Mouse (Mus musculus) myocyte (in vitro differentiated cells): ENCODE measurements around the gene Tnr. TPM values are rescaled to one million over a fixed set of nuclear protein-coding genes. Genes with fewer than 3 reads are reported as not detected.

Experiments
- H3K27me3 ChIP-seq: one replicate; pipeline ENCODE4 v1.6.1; 2011; ENCODE audit not compliant: control insufficient read depth, insufficient read depth, insufficient read length
- H3K36me3 ChIP-seq: one replicate; pipeline ENCODE4 v1.6.1; 2011; ENCODE audit not compliant: control insufficient read depth, insufficient read depth
- H3K4me2 ChIP-seq: one replicate; pipeline ENCODE4 v1.6.1; 2011; ENCODE audit warnings: low read depth, control low read depth
- H3K4me3 ChIP-seq: one replicate; pipeline ENCODE4 v1.5.1; 2011; ENCODE audit warnings: mild to moderate bottlenecking, control low read depth, moderate library complexity
- H3K79me2 ChIP-seq: one replicate; pipeline ENCODE4 v1.6.1; 2011; ENCODE audit not compliant: control insufficient read depth, insufficient read depth
- H3ac ChIP-seq: one replicate; pipeline ENCODE4 v1.6.1; 2011; ENCODE audit not compliant: control insufficient read depth, insufficient read length
- CEBPB ChIP-seq: IDR thresholded peaks from 2 replicates; pipeline ENCODE4 v1.6.1; 2011; ENCODE audit warnings: mild to moderate bottlenecking, moderate library complexity; ENCODE audit not compliant: poor library complexity, insufficient read depth, severe bottlenecking
- E2F4 ChIP-seq: IDR thresholded peaks from one replicate; pipeline ENCODE4 v1.6.1; 2011; ENCODE audit warnings: mild to moderate bottlenecking, control low read depth, moderate library complexity; ENCODE audit not compliant: insufficient read depth
- MAX ChIP-seq: IDR thresholded peaks from one replicate; pipeline ENCODE4 v1.6.1; 2011; ENCODE audit warnings: low read depth, mild to moderate bottlenecking, control low read depth
- MYOD1 ChIP-seq, 3 experiments: IDR thresholded peaks; one replicate each; pipeline ENCODE4 v1.6.1; 2011; ENCODE audit warnings: control low read depth in 2 of 3, low read depth in 2 of 3, mild to moderate bottlenecking in 2 of 3, moderate library complexity in 1 of 3; ENCODE audit not compliant: insufficient read length in 2 of 3, control insufficient read depth in 1 of 3
- MYOG ChIP-seq, 3 experiments: IDR thresholded peaks; one replicate each; pipeline ENCODE4 v1.6.1; 2011; ENCODE audit warnings: control low read depth in 2 of 3, low read depth in 2 of 3, mild to moderate bottlenecking in 2 of 3; ENCODE audit not compliant: insufficient read length in 2 of 3, control insufficient read depth in 1 of 3, insufficient read depth in 1 of 3
- POLR2A ChIP-seq: IDR thresholded peaks from one replicate; pipeline ENCODE4 v1.6.1; 2011; ENCODE audit warnings: low read depth, mild to moderate bottlenecking, control low read depth, moderate library complexity; ENCODE audit not compliant: insufficient read length
- POLR2AphosphoS2 ChIP-seq: IDR thresholded peaks from one replicate; pipeline ENCODE4 v1.6.1; 2011; ENCODE audit warnings: low read depth, control low read depth; ENCODE audit not compliant: insufficient read length
- REST ChIP-seq: IDR thresholded peaks from one replicate; pipeline ENCODE4 v1.6.1; 2011; ENCODE audit warnings: mild to moderate bottlenecking, control low read depth, moderate library complexity; ENCODE audit not compliant: insufficient read depth, insufficient read length
- SRF ChIP-seq: IDR thresholded peaks from one replicate; pipeline ENCODE4 v1.6.1; 2011; ENCODE audit warnings: low read depth; ENCODE audit not compliant: control insufficient read depth, insufficient read length
- TCF12 ChIP-seq: IDR thresholded peaks from one replicate; pipeline ENCODE4 v1.6.1; 2011; ENCODE audit warnings: mild to moderate bottlenecking, control low read depth; ENCODE audit not compliant: poor library complexity, insufficient read depth, severe bottlenecking
- TCF3 ChIP-seq: IDR thresholded peaks from one replicate; pipeline ENCODE4 v1.6.1; 2011; ENCODE audit warnings: low read depth, control low read depth; ENCODE audit not compliant: insufficient read length
- USF1 ChIP-seq: IDR thresholded peaks from one replicate; pipeline ENCODE4 v1.6.1; 2011; ENCODE audit warnings: low read depth, mild to moderate bottlenecking, control low read depth, moderate library complexity
- polyA plus RNA-seq: library from polyadenylated mRNA; unstranded; fragments of >200 nt; fragmentation: generic; extraction: Trizol; gene quantifications from one replicate; pipeline ENCODE4 v1.2.1, GENCODE M21; 2012; ENCODE audit warnings: missing spikeins

Gene Tnr
- polyA plus RNA-seq, 1 experiment = 0.02 TPM

DNA sequence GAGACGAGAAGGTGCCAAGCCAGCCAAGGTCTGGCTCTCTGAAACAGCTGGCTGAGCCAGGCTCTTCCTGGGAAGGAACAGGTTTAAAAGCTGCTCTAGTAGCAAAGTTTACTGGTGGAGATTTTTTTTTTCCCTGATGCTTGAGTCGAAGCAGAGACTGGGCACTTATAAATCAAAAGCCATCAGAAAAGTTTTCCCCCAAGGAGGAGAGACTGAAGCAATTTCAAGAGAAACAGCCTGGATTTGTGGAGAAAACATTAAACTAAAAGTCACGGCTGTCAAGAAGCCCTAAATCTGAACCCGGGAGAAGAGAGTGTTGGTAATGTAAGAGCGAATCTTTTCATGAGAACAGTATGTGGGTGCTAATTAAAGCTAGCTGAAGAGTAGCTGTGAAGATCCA is 319.3 kb downstream of the Tnr start:
- Histone ChIP-seq H3K27me3 (no peaks in the 10 kb centered on the region), H3K4me3 (no peak overlapping the region), H3K4me2 (no peak overlapping the region), H3K36me3 (no peaks in the 10 kb centered on the region), H3ac (no peak overlapping the region), H3K79me2 (no peaks in the 10 kb centered on the region)
- TF ChIP-seq MYOG (IDR thresholded peaks at IDR 0.05; ENCODE audit: control insufficient read depth in 1 of 3, insufficient read depth in 1 of 3, insufficient read length in 2 of 3, low read depth in 2 of 3) = no peak

DNA sequence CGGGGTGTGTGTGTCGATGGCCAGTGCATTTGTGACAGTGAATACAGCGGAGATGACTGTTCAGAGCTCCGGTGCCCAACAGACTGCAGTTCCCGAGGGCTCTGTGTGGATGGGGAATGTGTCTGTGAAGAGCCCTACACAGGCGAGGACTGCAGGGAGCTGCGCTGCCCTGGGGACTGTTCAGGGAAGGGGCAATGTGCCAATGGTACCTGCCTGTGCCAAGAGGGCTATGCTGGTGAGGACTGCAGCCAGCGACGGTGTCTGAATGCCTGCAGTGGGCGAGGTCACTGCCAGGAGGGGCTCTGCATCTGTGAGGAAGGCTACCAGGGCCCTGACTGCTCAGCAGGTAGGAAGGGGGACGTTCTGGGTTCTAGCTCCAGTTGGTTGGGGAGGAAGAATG is 328.5 kb downstream of the Tnr start:
- H3K4me3 ChIP-seq = no peak overlapping the region
- no peaks in the 10 kb centered on the region for H3K27me3 ChIP-seq
- TF ChIP-seq TCF12 = no peak
- TF ChIP-seq CEBPB = no peak
- TF ChIP-seq POLR2A = no peak
- TF ChIP-seq POLR2AphosphoS2 = no peak
- TF ChIP-seq TCF3 = no peak
- no peak for TF ChIP-seq REST
- no peak overlapping the region for H3ac ChIP-seq
- H3K79me2 ChIP-seq = no peaks in the 10 kb centered on the region
- H3K36me3 ChIP-seq = no peaks in the 10 kb centered on the region
- no peak overlapping the region for H3K4me2 ChIP-seq

DNA sequence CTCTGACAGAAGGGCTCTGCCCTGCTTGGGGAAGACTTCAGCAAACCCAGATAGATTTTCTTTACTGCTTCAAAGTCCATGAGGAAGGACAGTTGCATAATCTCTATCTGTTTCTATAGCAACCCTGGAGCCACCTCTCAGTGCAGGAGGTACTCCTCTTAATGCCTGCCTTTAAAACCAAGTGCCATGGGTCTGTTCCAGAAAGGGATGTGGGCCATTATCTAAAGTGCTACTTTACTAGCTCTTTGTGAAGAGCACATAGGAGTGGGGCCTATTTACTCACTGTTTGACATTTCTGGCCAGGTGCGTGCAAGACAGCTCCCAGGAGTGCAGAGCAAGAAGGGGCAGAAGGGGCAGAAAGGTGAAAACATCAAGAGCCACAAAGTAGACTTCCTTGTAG is 330.7 kb downstream of the Tnr start:
- TF ChIP-seq TCF12 = no peak
- no peak for TF ChIP-seq REST
- TF ChIP-seq MYOD1 (IDR thresholded peaks at IDR 0.05; ENCODE audit: control insufficient read depth in 1 of 3, insufficient read length in 2 of 3, low read depth in 2 of 3) = no peak
- TF ChIP-seq POLR2AphosphoS2 = no peak
- TF ChIP-seq TCF3 = no peak
- TF ChIP-seq SRF = no peak
- TF ChIP-seq POLR2A = no peak
- no peak for TF ChIP-seq USF1
- TF ChIP-seq MYOG (IDR thresholded peaks at IDR 0.05; ENCODE audit: control insufficient read depth in 1 of 3, insufficient read depth in 1 of 3, insufficient read length in 2 of 3, low read depth in 2 of 3) = no peak
- TF ChIP-seq MAX = no peak
- TF ChIP-seq CEBPB = no peak
- no peak for TF ChIP-seq E2F4
- Histone ChIP-seq H3K36me3 (no peaks in the 10 kb centered on the region), H3K4me2 (no peak overlapping the region), H3ac (no peak overlapping the region), H3K27me3 (no peaks in the 10 kb centered on the region), H3K4me3 (no peak overlapping the region), H3K79me2 (no peaks in the 10 kb centered on the region)

DNA sequence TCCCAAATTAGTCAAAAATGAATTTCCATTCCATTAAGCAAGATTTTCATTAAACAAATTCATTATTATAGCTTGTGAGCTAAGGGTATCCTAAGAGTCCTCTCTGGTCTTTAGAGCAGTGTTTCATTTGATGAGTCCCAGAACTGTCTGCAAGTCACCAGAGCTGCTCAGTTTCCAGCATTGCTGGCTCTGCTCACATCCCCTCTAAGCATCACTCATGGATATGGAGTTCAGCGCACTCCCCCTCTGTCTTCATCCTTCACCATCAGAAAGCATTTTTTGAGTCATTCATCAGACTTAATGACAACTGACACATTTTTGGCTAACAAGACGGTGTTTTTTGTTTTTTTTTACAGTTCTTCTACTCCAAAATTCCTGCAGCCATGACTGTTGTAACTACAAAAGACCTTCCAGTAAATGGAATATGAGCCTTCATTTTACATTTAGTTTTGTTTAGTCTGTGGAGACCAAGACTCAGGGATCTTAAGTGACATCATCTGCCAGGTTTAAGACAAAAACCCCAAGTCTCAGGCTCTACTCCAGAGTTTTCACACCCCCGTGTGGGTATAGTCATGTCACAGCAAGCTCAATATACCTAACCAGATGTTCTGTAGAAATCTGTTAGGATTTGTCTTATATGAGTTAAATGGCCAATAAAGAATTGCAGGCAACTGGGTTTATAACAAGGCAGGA is 338.4 kb downstream of the Tnr start:
- H3K27me3 ChIP-seq = no peaks in the 10 kb centered on the region
- no peak overlapping the region for H3K4me2 ChIP-seq
- TF ChIP-seq USF1 (no peak), MYOG (IDR thresholded peaks at IDR 0.05; ENCODE audit: control insufficient read depth in 1 of 3, insufficient read depth in 1 of 3, insufficient read length in 2 of 3, low read depth in 2 of 3) (no peak), REST (no peak), CEBPB (no peak), POLR2A (no peak), TCF3 (no peak), MAX (no peak), MYOD1 (IDR thresholded peaks at IDR 0.05; ENCODE audit: control insufficient read depth in 1 of 3, insufficient read length in 2 of 3, low read depth in 2 of 3) (no peak), POLR2AphosphoS2 (no peak), SRF (no peak), TCF12 (no peak), E2F4 (no peak)
- H3K79me2 ChIP-seq = no peaks in the 10 kb centered on the region
- no peaks in the 10 kb centered on the region for H3K36me3 ChIP-seq
- no peak overlapping the region for H3K4me3 ChIP-seq
- H3ac ChIP-seq = no peak overlapping the region

DNA sequence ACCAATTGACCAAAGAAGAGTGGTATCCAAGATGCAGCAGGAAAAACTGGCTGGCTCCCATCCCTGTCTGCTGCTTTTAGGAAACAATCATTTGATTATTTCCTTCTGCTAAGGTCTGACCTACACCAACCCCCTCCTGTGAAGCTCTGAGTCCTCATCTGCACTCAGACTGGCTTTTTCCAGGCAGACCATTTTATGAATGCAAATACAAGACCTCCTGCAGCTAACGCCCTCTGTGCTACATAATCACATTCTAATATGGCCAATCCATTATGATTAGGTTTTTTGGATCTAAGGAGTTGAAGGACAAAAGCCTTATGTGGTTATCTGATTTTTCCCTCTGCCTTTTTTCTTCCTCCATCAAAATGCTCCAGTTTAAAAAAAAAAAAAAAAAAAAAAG is 342.1 kb downstream of the Tnr start:
- Histone ChIP-seq H3ac (no peak overlapping the region), H3K4me2 (no peak overlapping the region), H3K36me3 (no peaks in the 10 kb centered on the region), H3K27me3 (no peaks in the 10 kb centered on the region), H3K4me3 (no peak overlapping the region), H3K79me2 (no peaks in the 10 kb centered on the region)
- TF ChIP-seq MYOG (IDR thresholded peaks at IDR 0.05; ENCODE audit: control insufficient read depth in 1 of 3, insufficient read depth in 1 of 3, insufficient read length in 2 of 3, low read depth in 2 of 3) (no peak), E2F4 (no peak), CEBPB (no peak), TCF12 (no peak), POLR2A (no peak), TCF3 (no peak), MAX (no peak), MYOD1 (IDR thresholded peaks at IDR 0.05; ENCODE audit: control insufficient read depth in 1 of 3, insufficient read length in 2 of 3, low read depth in 2 of 3) (no peak), USF1 (no peak), POLR2AphosphoS2 (no peak), REST (no peak), SRF (no peak)
